Mouse (Mus musculus): ENCODE measurements around the gene Rpl23a. TPM values are rescaled to one million over a fixed set of nuclear protein-coding genes. Genes with fewer than 3 reads are reported as not detected.
A peak's percentile ranks its signal among the peaks of the same experiment; 100 is the strongest.

The Rpl23a gene
- polyA plus RNA-seq, 1 experiment from 2014 or later, result 1,230 TPM

GRCm38 (mm10) chr11:78160675-78161074, 22.7 kb downstream of the Rpl23a start:
- H3K27me3 ChIP-seq (ENCODE audit: control insufficient read depth, insufficient read depth, low read length), result no peaks in the 10 kb centered on the region
- no peak overlapping the region for H3K27ac ChIP-seq (ENCODE audit: low read depth, low read length)
- no peak overlapping the region for H3K4me3 ChIP-seq (ENCODE audit: low read depth, low read length)
- no peak overlapping the region for H3K4me2 ChIP-seq (ENCODE audit: low read depth)
- H3K4me1 ChIP-seq (ENCODE audit: control insufficient read depth, insufficient read depth, low read length), result peaks cover 22% of the 10 kb centered on the region
- DNase-seq (ENCODE audit: low spot score), result no peak
- H3K9ac ChIP-seq (ENCODE audit: low read length), result no peak overlapping the region
- no peak for ATAC-seq (ENCODE audit: insufficient read depth, low FRiP score, low TSS enrichment)
- WGBS, result 90% methylated on average over 3 of the region's 3 CpGs
- H3K36me3 ChIP-seq (ENCODE audit: control insufficient read depth, insufficient read depth, low read length), result peaks cover 36% of the 10 kb centered on the region
- H3K9me3 ChIP-seq (ENCODE audit: control insufficient read depth, low read length), result no peaks in the 10 kb centered on the region

GRCm38 (mm10) chr11:78160171-78160570, 23.2 kb downstream of the Rpl23a start:
- WGBS, result 92% methylated on average over 18 of the region's 18 CpGs
- no peak for ATAC-seq (ENCODE audit: insufficient read depth, low FRiP score, low TSS enrichment)

GRCm38 (mm10) chr11:78159557-78159956, 23.8 kb downstream of the Rpl23a start:
- Histone ChIP-seq H3K4me1 (ENCODE audit: control insufficient read depth, insufficient read depth, low read length) (peaks cover 20% of the 10 kb centered on the region), H3K36me3 (ENCODE audit: control insufficient read depth, insufficient read depth, low read length) (peaks cover 39% of the 10 kb centered on the region), H3K9me3 (ENCODE audit: control insufficient read depth, low read length) (no peaks in the 10 kb centered on the region), H3K4me3 (ENCODE audit: low read depth, low read length) (no peak overlapping the region), H3K27ac (ENCODE audit: low read depth, low read length) (no peak overlapping the region), H3K4me2 (ENCODE audit: low read depth) (no peak overlapping the region), H3K9ac (ENCODE audit: low read length) (no peak overlapping the region), H3K27me3 (ENCODE audit: control insufficient read depth, insufficient read depth, low read length) (no peaks in the 10 kb centered on the region)
- 87% methylated on average over 7 of the region's 7 CpGs for WGBS
- ATAC-seq (ENCODE audit: insufficient read depth, low FRiP score, low TSS enrichment) (no peak), DNase-seq (ENCODE audit: low spot score) (no peak)

More at GRCm38 (mm10) chr11:78160171-78160570, 23.2 kb downstream of the Rpl23a start:
- no peaks in the 10 kb centered on the region for H3K9me3 ChIP-seq (ENCODE audit: control insufficient read depth, low read length)
- H3K9ac ChIP-seq (ENCODE audit: low read length), result no peak overlapping the region
- no peak overlapping the region for H3K27ac ChIP-seq (ENCODE audit: low read depth, low read length)
- no peaks in the 10 kb centered on the region for H3K27me3 ChIP-seq (ENCODE audit: control insufficient read depth, insufficient read depth, low read length)
- no peak overlapping the region for H3K4me2 ChIP-seq (ENCODE audit: low read depth)
- no peak overlapping the region for H3K4me3 ChIP-seq (ENCODE audit: low read depth, low read length)
- DNase-seq (ENCODE audit: low spot score), result no peak
- peaks cover 20% of the 10 kb centered on the region for H3K4me1 ChIP-seq (ENCODE audit: control insufficient read depth, insufficient read depth, low read length)
- H3K36me3 ChIP-seq (ENCODE audit: control insufficient read depth, insufficient read depth, low read length), result peaks cover 36% of the 10 kb centered on the region

- peaks cover 20% of the 10 kb centered on the region for H3K4me1 ChIP-seq (ENCODE audit: control insufficient read depth, insufficient read depth, low read length)
- DNase-seq (ENCODE audit: low spot score) (peak; percentile 81), ATAC-seq (ENCODE audit: insufficient read depth, low FRiP score, low TSS enrichment) (peak; percentile 29; the same call in 1 of the 2 replicates)
- H3K9me3 ChIP-seq (ENCODE audit: control insufficient read depth, low read length), result no peaks in the 10 kb centered on the region
- no peak overlapping the region for H3K9ac ChIP-seq (ENCODE audit: low read length)
- H3K4me2 ChIP-seq (ENCODE audit: low read depth), result no peak overlapping the region
- no peak overlapping the region for H3K27ac ChIP-seq (ENCODE audit: low read depth, low read length)
- no peak overlapping the region for H3K4me3 ChIP-seq (ENCODE audit: low read depth, low read length)
- no peaks in the 10 kb centered on the region for H3K27me3 ChIP-seq (ENCODE audit: control insufficient read depth, insufficient read depth, low read length)
- H3K36me3 ChIP-seq (ENCODE audit: control insufficient read depth, insufficient read depth, low read length), result peaks cover 43% of the 10 kb centered on the region
- 39% methylated on average over 2 of the region's 2 CpGs for WGBS
Measured at GRCm38 (mm10) chr11:78159096-78159495, 24.3 kb downstream of the Rpl23a start.

- Histone ChIP-seq H3K27ac (ENCODE audit: low read depth, low read length) (no peak overlapping the region), H3K36me3 (ENCODE audit: control insufficient read depth, insufficient read depth, low read length) (peaks cover 37% of the 10 kb centered on the region), H3K9me3 (ENCODE audit: control insufficient read depth, low read length) (no peaks in the 10 kb centered on the region), H3K9ac (ENCODE audit: low read length) (no peak overlapping the region), H3K4me2 (ENCODE audit: low read depth) (no peak overlapping the region), H3K27me3 (ENCODE audit: control insufficient read depth, insufficient read depth, low read length) (no peaks in the 10 kb centered on the region), H3K4me1 (ENCODE audit: control insufficient read depth, insufficient read depth, low read length) (no peaks in the 10 kb centered on the region), H3K4me3 (ENCODE audit: low read depth, low read length) (no peak overlapping the region)
- no peak for ATAC-seq (ENCODE audit: insufficient read depth, low FRiP score, low TSS enrichment)
- WGBS, result 76% methylated on average over 6 of the region's 6 CpGs
- DNase-seq (ENCODE audit: low spot score), result no peak
Measured at GRCm38 (mm10) chr11:78156156-78156699, 27.2 kb downstream of the Rpl23a start.

GRCm38 (mm10) chr11:78155674-78156073, 27.7 kb downstream of the Rpl23a start:
- DNase-seq (ENCODE audit: low spot score), result no peak
- no peaks in the 10 kb centered on the region for H3K27me3 ChIP-seq (ENCODE audit: control insufficient read depth, insufficient read depth, low read length)
- no peak overlapping the region for H3K4me3 ChIP-seq (ENCODE audit: low read depth, low read length)
- H3K4me2 ChIP-seq (ENCODE audit: low read depth), result no peak overlapping the region
- no peaks in the 10 kb centered on the region for H3K9me3 ChIP-seq (ENCODE audit: control insufficient read depth, low read length)
- H3K4me1 ChIP-seq (ENCODE audit: control insufficient read depth, insufficient read depth, low read length), result no peaks in the 10 kb centered on the region
- WGBS, result 82% methylated on average over 5 of the region's 5 CpGs
- no peak for ATAC-seq (ENCODE audit: insufficient read depth, low FRiP score, low TSS enrichment)
- H3K9ac ChIP-seq (ENCODE audit: low read length), result no peak overlapping the region
- peaks cover 33% of the 10 kb centered on the region for H3K36me3 ChIP-seq (ENCODE audit: control insufficient read depth, insufficient read depth, low read length)
- H3K27ac ChIP-seq (ENCODE audit: low read depth, low read length), result no peak overlapping the region

- ATAC-seq (ENCODE audit: insufficient read depth, low FRiP score, low TSS enrichment), result no peak
- DNase-seq (ENCODE audit: low spot score), result no peak
- H3K27me3 ChIP-seq (ENCODE audit: control insufficient read depth, insufficient read depth, low read length), result no peaks in the 10 kb centered on the region
- no peaks in the 10 kb centered on the region for H3K4me1 ChIP-seq (ENCODE audit: control insufficient read depth, insufficient read depth, low read length)
- H3K36me3 ChIP-seq (ENCODE audit: control insufficient read depth, insufficient read depth, low read length), result peaks cover 25% of the 10 kb centered on the region
- H3K9ac ChIP-seq (ENCODE audit: low read length), result no peak overlapping the region
- 89% methylated on average over 13 of the region's 13 CpGs for WGBS
- H3K4me2 ChIP-seq (ENCODE audit: low read depth), result no peak overlapping the region
- H3K27ac ChIP-seq (ENCODE audit: low read depth, low read length), result no peak overlapping the region
- no peaks in the 10 kb centered on the region for H3K9me3 ChIP-seq (ENCODE audit: control insufficient read depth, low read length)
- no peak overlapping the region for H3K4me3 ChIP-seq (ENCODE audit: low read depth, low read length)
Measured at GRCm38 (mm10) chr11:78153778-78154177, 29.6 kb downstream of the Rpl23a start.

GRCm38 (mm10) chr11:78152299-78153231, 30.8 kb downstream of the Rpl23a start:
- no peak overlapping the region for H3K4me3 ChIP-seq (ENCODE audit: low read depth, low read length)
- no peak overlapping the region for H3K9ac ChIP-seq (ENCODE audit: low read length)
- no peaks in the 10 kb centered on the region for H3K4me1 ChIP-seq (ENCODE audit: control insufficient read depth, insufficient read depth, low read length)
- no peak overlapping the region for H3K27ac ChIP-seq (ENCODE audit: low read depth, low read length)
- no peaks in the 10 kb centered on the region for H3K27me3 ChIP-seq (ENCODE audit: control insufficient read depth, insufficient read depth, low read length)
- H3K9me3 ChIP-seq (ENCODE audit: control insufficient read depth, low read length), result no peaks in the 10 kb centered on the region
- ATAC-seq (ENCODE audit: insufficient read depth, low FRiP score, low TSS enrichment) (no peak), DNase-seq (ENCODE audit: low spot score) (no peak)
- 78% methylated on average over 9 of the region's 9 CpGs for WGBS
- H3K36me3 ChIP-seq (ENCODE audit: control insufficient read depth, insufficient read depth, low read length), result peaks cover 15% of the 10 kb centered on the region
- no peak overlapping the region for H3K4me2 ChIP-seq (ENCODE audit: low read depth)

GRCm38 (mm10) chr11:78151161-78151560, 32.2 kb downstream of the Rpl23a start:
- peaks cover 13% of the 10 kb centered on the region for H3K36me3 ChIP-seq (ENCODE audit: control insufficient read depth, insufficient read depth, low read length)
- WGBS, result 35% methylated on average over 1 of the region's 1 CpGs
- H3K4me2 ChIP-seq (ENCODE audit: low read depth), result no peak overlapping the region
- DNase-seq (ENCODE audit: low spot score) (peak; percentile 36), ATAC-seq (ENCODE audit: insufficient read depth, low FRiP score, low TSS enrichment) (no peak)
- H3K27me3 ChIP-seq (ENCODE audit: control insufficient read depth, insufficient read depth, low read length), result no peaks in the 10 kb centered on the region
- no peak overlapping the region for H3K9ac ChIP-seq (ENCODE audit: low read length)
- H3K27ac ChIP-seq (ENCODE audit: low read depth, low read length), result no peak overlapping the region
- H3K9me3 ChIP-seq (ENCODE audit: control insufficient read depth, low read length), result no peaks in the 10 kb centered on the region
- no peaks in the 10 kb centered on the region for H3K4me1 ChIP-seq (ENCODE audit: control insufficient read depth, insufficient read depth, low read length)
- no peak overlapping the region for H3K4me3 ChIP-seq (ENCODE audit: low read depth, low read length)

All from neural tube, embryonic 11.5 days (tissue).